Mouse (Mus musculus) midbrain, embryonic 11.5 days (tissue): ENCODE data around the gene Zbtb16. TPM values are rescaled to one million over a fixed set of nuclear protein-coding genes. Genes with fewer than 3 reads are reported as not detected.

Experiments
- ATAC-seq: fragments of 200-750 bp; cut with Nextera tagmentation; 2 replicates; pipeline ENCODE4 v1.8.0; 2017; ENCODE audit warnings: moderate TSS enrichment, moderate library complexity; ENCODE audit not compliant: low FRiP score
- DNase-seq: peaks from one replicate; pipeline ENCODE4 v3.0.0; 2015; ENCODE audit warnings: low spot score; ENCODE audit errors: missing footprints
- H3K27ac ChIP-seq: fragments of 300-500 bp; sonication (generic); 2 replicates; pipeline ENCODE4 v1.5.1; 2014; ENCODE audit warnings: low read depth, low read length
- H3K27me3 ChIP-seq: fragments of 300-500 bp; sonication (generic); 2 replicates; pipeline ENCODE4 v1.6.1; 2014; ENCODE audit warnings: mild to moderate bottlenecking, low read length, moderate library complexity, mixed read lengths; ENCODE audit not compliant: control insufficient read depth, insufficient read depth
- H3K36me3 ChIP-seq: fragments of 300-500 bp; sonication (generic); 2 replicates; pipeline ENCODE4 v1.6.1; 2014; ENCODE audit warnings: mild to moderate bottlenecking, low read length, moderate library complexity, mixed read lengths; ENCODE audit not compliant: control insufficient read depth, insufficient read depth
- H3K4me1 ChIP-seq: fragments of 300-500 bp; sonication (generic); 2 replicates; pipeline ENCODE4 v1.6.1; 2014; ENCODE audit warnings: low read length; ENCODE audit not compliant: control insufficient read depth, insufficient read depth
- H3K4me2 ChIP-seq: fragments of 300-500 bp; sonication (generic); 2 replicates; pipeline ENCODE4 v1.6.1; 2014; ENCODE audit warnings: mild to moderate bottlenecking, moderate library complexity
- H3K4me3 ChIP-seq: fragments of 300-500 bp; sonication (generic); 2 replicates; pipeline ENCODE4 v1.5.1; 2014; ENCODE audit warnings: low read depth, low read length
- H3K9ac ChIP-seq: fragments of 300-500 bp; sonication (generic); 2 replicates; pipeline ENCODE4 v1.6.1; 2014; ENCODE audit warnings: low read length
- H3K9me3 ChIP-seq: fragments of 300-500 bp; sonication (generic); 2 replicates; pipeline ENCODE4 v1.6.1; 2016; ENCODE audit warnings: low read length; ENCODE audit not compliant: control insufficient read depth
- WGBS: fragments of 180-500 bp; shearing (Covaris S2); extraction: QIAGEN DNeasy Blood & Tissue Kit; methylation state at CpG from one replicate; pipeline ENCODE4 v1.1.7; 2014; 5-methylcytosine and 5-hydroxymethylcytosine counted together
- polyA plus RNA-seq: library from polyadenylated mRNA; unstranded; fragments of >200 nt; fragmentation: Nextera tagmentation; extraction: Ambion mirVana; gene quantifications from 2 replicates; pipeline ENCODE4 v1.2.1, GENCODE M21; 2014

The Zbtb16 gene
- 14.0 and 15.0 TPM in 2 replicates for polyA plus RNA-seq

DNA sequence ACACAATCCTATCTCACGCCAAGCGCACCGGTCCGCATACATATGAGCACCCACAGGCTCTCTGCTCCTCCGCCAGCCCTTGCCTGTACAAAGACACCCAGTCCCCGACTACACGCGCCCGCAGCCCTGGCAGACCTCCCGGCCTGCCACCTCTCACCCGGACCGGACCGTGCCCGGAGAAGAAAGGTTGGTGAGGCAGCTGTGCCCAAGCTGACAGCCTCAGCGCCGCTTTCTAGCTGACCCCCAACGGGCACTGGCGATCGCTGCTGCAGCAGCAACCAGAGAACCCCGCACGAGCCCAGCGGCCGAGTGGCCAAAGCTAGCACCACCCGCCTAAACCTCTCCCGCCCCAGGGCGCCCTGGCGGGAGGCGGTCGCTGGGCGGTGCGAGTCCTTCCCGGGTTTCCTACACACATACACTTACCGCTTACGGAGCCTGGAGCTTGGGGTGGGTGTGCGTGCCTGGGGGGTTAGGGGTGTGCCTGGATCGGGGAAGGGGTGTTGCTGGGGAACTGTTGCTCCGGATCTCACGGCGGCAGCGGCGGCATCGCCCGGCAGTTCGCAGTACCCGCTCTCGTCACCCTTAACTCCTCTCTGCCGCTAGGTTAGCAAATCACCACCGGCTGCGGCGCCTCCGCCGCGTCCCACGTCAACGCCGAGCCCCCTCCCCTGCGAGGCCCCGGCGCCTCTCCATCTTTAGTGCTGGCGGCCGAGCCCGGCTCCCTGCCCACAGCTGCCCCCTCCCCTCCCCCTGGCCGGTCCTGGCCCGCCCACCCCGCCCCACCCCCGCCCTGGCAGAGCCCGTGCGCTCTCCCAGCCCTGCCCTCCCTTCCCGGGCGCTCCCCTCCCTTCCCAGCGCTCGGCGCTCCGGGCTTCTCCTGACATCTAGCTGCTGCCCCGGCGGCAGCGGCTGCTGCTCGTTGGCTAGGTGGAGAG, at the start of gene Zbtb16:
Zbtb16 (minus strand) TSS at position 592 of the 935 bp plus-strand sequence.
- H3K4me3 ChIP-seq, result peak within 1 kb of the TSS; percentile 75
- WGBS, result under 1% methylated on average over 59 of the region's 78 CpGs
- ATAC-seq, result peak; percentile 92
- peak within 1 kb of the TSS; percentile 77 for H3K27ac ChIP-seq
- H3K36me3 ChIP-seq, result peaks cover 8% of the 10 kb centered on the region
- peak within 1 kb of the TSS; percentile 65 for H3K4me2 ChIP-seq
- peaks cover 43% of the 10 kb centered on the region for H3K4me1 ChIP-seq
- H3K9ac ChIP-seq, result peak within 1 kb of the TSS; percentile 87
- DNase-seq, result peak; percentile 98
- no peaks in the 10 kb centered on the region; the same call in 1 of the 2 replicates for H3K27me3 ChIP-seq
- no peaks in the 10 kb centered on the region for H3K9me3 ChIP-seq

DNA sequence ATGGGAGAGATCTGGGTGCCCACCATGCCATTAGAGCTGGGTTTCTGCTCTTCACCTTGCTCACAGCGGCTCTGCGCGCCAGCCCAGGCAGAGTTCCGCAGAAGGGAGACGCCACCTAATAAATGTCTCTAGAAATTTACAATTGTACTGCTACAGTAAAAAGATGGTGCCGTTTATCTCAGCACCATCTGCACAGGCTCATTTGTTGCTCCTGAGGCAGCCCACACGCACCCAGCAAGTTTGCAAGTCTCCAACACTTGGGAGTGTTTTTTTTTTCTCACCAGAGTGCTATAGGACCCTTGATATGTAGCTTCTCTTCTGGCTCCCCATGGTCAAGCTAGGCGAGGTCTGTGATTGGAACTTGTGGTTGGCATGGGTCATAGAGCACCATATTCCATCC, 36.9 kb upstream of the Zbtb16 start:
- no peak overlapping the region for H3K27ac ChIP-seq
- H3K27me3 ChIP-seq, result no peaks in the 10 kb centered on the region
- no peak for DNase-seq
- no peak for ATAC-seq
- no peak overlapping the region for H3K9ac ChIP-seq
- 91% methylated on average over 8 of the region's 8 CpGs for WGBS
- no peak overlapping the region for H3K4me2 ChIP-seq
- no peaks in the 10 kb centered on the region for H3K9me3 ChIP-seq
- no peaks in the 10 kb centered on the region for H3K4me1 ChIP-seq
- H3K4me3 ChIP-seq, result no peak overlapping the region
- H3K36me3 ChIP-seq, result no peaks in the 10 kb centered on the region

DNA sequence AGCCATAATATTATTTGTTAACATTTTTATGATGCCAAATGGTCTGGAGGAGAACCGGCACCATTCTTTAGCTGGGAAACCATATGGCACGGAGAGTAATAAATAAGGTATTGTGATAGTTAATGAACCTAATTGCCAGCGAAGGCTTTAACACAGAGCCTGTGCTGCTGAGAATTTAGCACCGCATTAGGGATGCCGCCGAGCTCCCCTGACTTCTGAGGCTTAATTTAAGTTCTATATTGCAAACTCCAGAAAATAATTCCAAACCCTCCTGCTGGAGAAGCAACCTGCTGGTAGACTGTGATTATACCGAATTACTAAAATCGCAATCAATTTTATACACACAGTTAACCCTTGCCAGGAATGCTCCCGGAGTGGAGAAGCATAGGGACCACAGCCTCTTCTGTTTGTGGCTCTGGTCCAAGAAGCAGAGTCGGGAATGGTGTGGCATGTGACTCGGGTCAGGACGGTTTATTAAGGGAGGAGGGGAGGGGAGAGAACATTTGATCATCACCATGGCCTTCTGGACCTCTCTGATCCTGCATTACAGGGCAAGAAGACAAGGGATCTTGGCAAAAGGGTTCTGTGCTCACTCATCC, 30.6 kb upstream of the Zbtb16 start:
- WGBS, result 78% methylated on average over 12 of the region's 12 CpGs
- Histone ChIP-seq H3K4me3 (no peak overlapping the region), H3K9me3 (no peaks in the 10 kb centered on the region), H3K4me1 (peaks cover 3% of the 10 kb centered on the region; the same call in 1 of the 2 replicates), H3K36me3 (no peaks in the 10 kb centered on the region), H3K4me2 (no peak overlapping the region), H3K27me3 (no peaks in the 10 kb centered on the region), H3K27ac (no peak overlapping the region), H3K9ac (no peak overlapping the region)
- DNase-seq (no peak), ATAC-seq (no peak)

DNA sequence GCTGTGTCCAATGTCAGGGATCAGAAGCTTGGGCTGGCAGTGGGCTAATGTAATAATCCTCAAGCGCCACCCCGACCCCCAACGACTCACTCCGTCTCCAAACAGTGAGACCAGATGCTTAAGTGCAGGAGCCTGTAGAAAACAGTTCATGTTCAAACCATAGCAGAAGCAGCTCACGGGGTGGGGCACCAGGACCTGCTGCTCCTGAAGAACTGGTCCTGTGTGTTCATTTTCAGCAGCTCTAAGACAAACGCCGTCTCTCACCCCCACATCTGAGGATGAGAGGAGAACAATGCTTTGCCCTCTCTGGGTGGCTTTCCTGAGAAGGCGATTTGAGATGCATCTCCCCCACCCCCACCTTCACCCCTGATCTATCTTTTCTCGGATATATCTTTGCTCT, 29.2 kb upstream of the Zbtb16 start:
- 45% methylated on average over 9 of the region's 9 CpGs for WGBS
- H3K27ac ChIP-seq, result no peak overlapping the region

DNA sequence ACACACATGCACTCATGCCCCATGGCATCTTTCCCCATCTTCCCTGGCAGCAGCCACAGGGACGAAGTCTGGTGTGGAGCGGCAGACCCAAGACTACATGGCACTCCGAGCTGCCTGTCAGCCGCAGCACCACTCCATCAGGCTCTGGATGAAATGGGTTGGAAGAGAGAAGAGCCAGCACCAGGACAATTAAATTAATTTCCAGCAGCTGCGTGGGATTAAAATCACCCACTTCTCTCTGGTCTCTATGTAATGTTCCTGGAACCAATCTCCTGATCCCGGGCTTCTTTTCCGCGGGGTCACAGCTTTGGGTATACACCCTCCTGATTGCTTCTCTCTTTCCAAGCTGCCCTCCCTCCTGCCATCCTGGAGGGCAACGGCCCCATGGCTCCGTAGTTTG, 25.5 kb upstream of the Zbtb16 start:
- Histone ChIP-seq H3K9ac (no peak overlapping the region), H3K4me2 (no peak overlapping the region), H3K27me3 (no peaks in the 10 kb centered on the region), H3K27ac (no peak overlapping the region), H3K4me3 (no peak overlapping the region), H3K36me3 (no peaks in the 10 kb centered on the region), H3K4me1 (peaks cover 5% of the 10 kb centered on the region), H3K9me3 (no peaks in the 10 kb centered on the region)
- DNase-seq (no peak), ATAC-seq (no peak)
- 91% methylated on average over 10 of the region's 10 CpGs for WGBS

More for the DNA sequence above, 29.2 kb upstream of the Zbtb16 start:
- no peaks in the 10 kb centered on the region for H3K36me3 ChIP-seq
- ATAC-seq (no peak), DNase-seq (no peak)
- H3K4me2 ChIP-seq, result no peak overlapping the region
- H3K27me3 ChIP-seq, result no peaks in the 10 kb centered on the region
- H3K9ac ChIP-seq, result no peak overlapping the region
- H3K4me1 ChIP-seq, result peaks cover 5% of the 10 kb centered on the region
- H3K4me3 ChIP-seq, result no peak overlapping the region
- H3K9me3 ChIP-seq, result no peaks in the 10 kb centered on the region

DNA sequence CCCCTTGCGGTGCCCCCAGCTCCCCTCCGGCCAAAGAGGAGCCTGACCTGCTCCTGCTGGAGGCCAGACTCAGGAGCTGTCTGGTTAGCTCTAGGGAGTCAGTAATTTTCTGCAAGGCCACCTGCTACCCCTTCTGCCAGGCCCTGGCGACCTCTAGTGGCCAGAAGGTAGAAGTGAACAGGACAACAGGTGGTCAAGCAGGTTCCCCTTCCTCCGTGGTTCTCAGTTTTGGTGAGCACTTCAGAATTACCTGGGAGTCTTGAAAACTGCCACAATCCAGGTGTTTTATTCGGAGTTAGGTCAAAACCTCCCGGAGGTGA, 24.5 kb upstream of the Zbtb16 start:
- Histone ChIP-seq H3K4me3 (no peak overlapping the region), H3K27ac (no peak overlapping the region), H3K4me1 (peaks cover 5% of the 10 kb centered on the region), H3K9me3 (no peaks in the 10 kb centered on the region), H3K27me3 (no peaks in the 10 kb centered on the region), H3K9ac (no peak overlapping the region), H3K36me3 (no peaks in the 10 kb centered on the region), H3K4me2 (no peak overlapping the region)
- WGBS, result 4% methylated on average over 6 of the region's 6 CpGs
- DNase-seq, result peak; percentile 95
- peak; percentile 80 for ATAC-seq

DNA sequence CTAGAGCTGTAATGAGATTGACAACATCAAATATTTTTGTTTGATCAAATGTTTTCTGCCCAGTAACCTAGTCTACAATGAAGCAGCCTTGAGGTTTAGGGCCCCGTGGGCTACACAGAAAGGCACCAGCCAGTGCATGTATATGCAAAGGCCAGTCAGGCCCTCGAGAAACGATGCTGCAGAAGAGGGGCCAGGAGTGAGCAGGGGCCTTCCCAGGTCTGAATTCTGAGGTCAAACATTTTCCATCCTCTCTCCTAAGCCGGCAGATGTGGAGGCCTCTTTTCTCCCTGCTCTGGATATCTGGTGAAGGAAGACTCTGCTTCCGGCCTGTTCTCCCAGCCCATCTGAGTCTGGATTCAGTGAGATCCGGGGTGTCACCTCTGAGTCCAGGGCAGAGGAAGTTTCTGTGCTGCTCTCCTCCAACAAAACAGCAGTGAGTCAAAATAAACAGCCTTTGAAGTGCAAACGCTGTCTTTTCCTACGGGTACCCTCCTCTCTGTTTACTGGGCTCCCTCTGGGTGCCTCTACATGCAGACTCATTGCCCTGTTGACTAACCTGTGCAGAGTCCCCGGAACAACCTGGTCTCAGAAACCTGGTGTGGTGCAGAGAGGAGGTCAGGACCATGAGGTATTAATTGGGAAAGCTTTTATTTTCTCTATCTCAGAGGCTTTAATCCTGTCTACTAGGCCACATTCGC, 24.0 kb upstream of the Zbtb16 start:
- WGBS, result 18% methylated on average over 10 of the region's 10 CpGs
- no peak overlapping the region for H3K4me2 ChIP-seq
- DNase-seq, result peak; percentile 92
- 0 out of 2 replicates have a peak overlapping the region, but pooled peaks have one; percentile 17 for H3K9ac ChIP-seq
- H3K27ac ChIP-seq, result no peak overlapping the region
- H3K27me3 ChIP-seq, result no peaks in the 10 kb centered on the region
- no peak overlapping the region for H3K4me3 ChIP-seq
- no peaks in the 10 kb centered on the region for H3K9me3 ChIP-seq
- H3K4me1 ChIP-seq, result peaks cover 3% of the 10 kb centered on the region
- ATAC-seq, result no peak; the same call in 1 of the 2 replicates
- no peaks in the 10 kb centered on the region for H3K36me3 ChIP-seq

DNA sequence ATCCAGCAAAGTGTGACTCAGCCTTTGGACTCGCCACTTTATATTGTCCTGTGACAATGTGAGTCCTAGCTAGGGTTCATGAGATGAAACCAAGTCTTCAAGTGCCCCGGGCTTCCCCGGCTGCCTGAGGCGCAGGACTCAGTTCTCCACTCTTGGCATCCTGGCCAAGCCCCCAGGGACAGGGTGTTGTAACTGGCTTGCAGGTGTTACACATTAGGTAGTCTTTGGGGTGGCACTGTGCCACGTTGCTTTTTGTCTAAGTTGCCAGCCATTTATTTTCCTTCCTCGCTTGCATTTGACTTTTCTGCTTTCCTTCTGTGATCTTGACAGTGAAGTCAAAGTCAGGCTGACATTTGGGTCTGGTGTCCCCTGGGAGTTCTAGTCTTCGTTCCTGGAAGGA, 21.9 kb upstream of the Zbtb16 start:
- no peak overlapping the region for H3K4me3 ChIP-seq
- no peaks in the 10 kb centered on the region for H3K9me3 ChIP-seq
- no peaks in the 10 kb centered on the region for H3K36me3 ChIP-seq
- H3K27ac ChIP-seq, result no peak overlapping the region
- DNase-seq (no peak), ATAC-seq (no peak)
- no peak overlapping the region for H3K4me2 ChIP-seq
- peaks cover 3% of the 10 kb centered on the region for H3K4me1 ChIP-seq
- H3K27me3 ChIP-seq, result no peaks in the 10 kb centered on the region
- no peak overlapping the region for H3K9ac ChIP-seq
- WGBS, result 72% methylated on average over 7 of the region's 7 CpGs

DNA sequence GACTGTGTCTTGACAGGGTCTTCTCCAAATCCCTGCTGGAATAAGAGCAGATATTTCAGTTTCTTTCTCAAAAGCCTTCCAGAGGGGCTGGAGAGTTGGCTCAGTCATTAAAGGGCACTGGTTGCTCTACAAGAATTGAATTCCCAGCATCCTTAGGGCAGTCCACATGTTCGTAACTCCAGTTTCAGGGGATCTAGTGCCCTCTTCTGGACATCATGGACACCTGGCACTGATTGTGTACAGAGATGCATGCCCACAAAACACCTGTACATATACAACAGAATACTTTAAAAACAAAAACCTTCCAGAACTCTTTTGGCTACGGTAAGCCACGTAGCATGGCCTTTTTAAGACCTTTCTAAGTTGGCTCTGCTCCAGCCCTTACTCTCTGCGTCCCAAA, 20.2 kb upstream of the Zbtb16 start:
- no peak for ATAC-seq
- DNase-seq, result no peak
- Histone ChIP-seq H3K27me3 (no peaks in the 10 kb centered on the region), H3K9ac (no peak overlapping the region), H3K4me2 (no peak overlapping the region), H3K4me1 (peaks cover 3% of the 10 kb centered on the region), H3K27ac (no peak overlapping the region), H3K36me3 (no peaks in the 10 kb centered on the region), H3K9me3 (no peaks in the 10 kb centered on the region), H3K4me3 (no peak overlapping the region)
- WGBS, result 96% methylated on average over 4 of the region's 4 CpGs
